Mouse (Mus musculus): ENCODE measurements around the gene Tal1. TPM values are rescaled to one million over a fixed set of nuclear protein-coding genes. Genes with fewer than 3 reads are reported as not detected.

The Tal1 gene
- polyA plus RNA-seq, 1 experiment from 2014 or later = 0.48 TPM

Other genes starting within 250 kb of the Tal1 start
- gene Gm12830, start 234.7 kb upstream of the Tal1 start, polyA plus RNA-seq (2015; fragmentation: Nextera tagmentation; extraction: Ambion mirVana) = not detected in 2 replicates
- 0.24 TPM in 2 replicates for gene Foxd2, start 147.6 kb upstream of the Tal1 start, polyA plus RNA-seq (2015; fragmentation: Nextera tagmentation; extraction: Ambion mirVana)
- gene Foxe3, start 130.4 kb upstream of the Tal1 start, polyA plus RNA-seq (2015; fragmentation: Nextera tagmentation; extraction: Ambion mirVana) = not detected in 2 replicates
- 161 and 168 TPM in 2 replicates for gene Cmpk1, start 69.2 kb upstream of the Tal1 start, polyA plus RNA-seq (2015; fragmentation: Nextera tagmentation; extraction: Ambion mirVana)
- 5.7 and 6.5 TPM in 2 replicates for gene Stil, start 56.3 kb upstream of the Tal1 start, polyA plus RNA-seq (2015; fragmentation: Nextera tagmentation; extraction: Ambion mirVana)
- 0.60 and 1.2 TPM in 2 replicates for gene Pdzk1ip1, start 32.3 kb downstream of the Tal1 start, polyA plus RNA-seq (2015; fragmentation: Nextera tagmentation; extraction: Ambion mirVana)
- gene Cyp4x1, start 77.9 kb downstream of the Tal1 start, polyA plus RNA-seq (2015; fragmentation: Nextera tagmentation; extraction: Ambion mirVana) = 3.3 and 3.4 TPM in 2 replicates
- gene Cyp4a29, start 185.7 kb downstream of the Tal1 start, polyA plus RNA-seq (2015; fragmentation: Nextera tagmentation; extraction: Ambion mirVana) = not detected in 2 replicates
- not detected in 2 replicates for gene Cyp4a12a, start 242.6 kb downstream of the Tal1 start, polyA plus RNA-seq (2015; fragmentation: Nextera tagmentation; extraction: Ambion mirVana)

Measured in forebrain, embryonic 15.5 days (tissue).